ENCODE assay signal across 8 mouse cellular contexts in the genomic region with DNA sequence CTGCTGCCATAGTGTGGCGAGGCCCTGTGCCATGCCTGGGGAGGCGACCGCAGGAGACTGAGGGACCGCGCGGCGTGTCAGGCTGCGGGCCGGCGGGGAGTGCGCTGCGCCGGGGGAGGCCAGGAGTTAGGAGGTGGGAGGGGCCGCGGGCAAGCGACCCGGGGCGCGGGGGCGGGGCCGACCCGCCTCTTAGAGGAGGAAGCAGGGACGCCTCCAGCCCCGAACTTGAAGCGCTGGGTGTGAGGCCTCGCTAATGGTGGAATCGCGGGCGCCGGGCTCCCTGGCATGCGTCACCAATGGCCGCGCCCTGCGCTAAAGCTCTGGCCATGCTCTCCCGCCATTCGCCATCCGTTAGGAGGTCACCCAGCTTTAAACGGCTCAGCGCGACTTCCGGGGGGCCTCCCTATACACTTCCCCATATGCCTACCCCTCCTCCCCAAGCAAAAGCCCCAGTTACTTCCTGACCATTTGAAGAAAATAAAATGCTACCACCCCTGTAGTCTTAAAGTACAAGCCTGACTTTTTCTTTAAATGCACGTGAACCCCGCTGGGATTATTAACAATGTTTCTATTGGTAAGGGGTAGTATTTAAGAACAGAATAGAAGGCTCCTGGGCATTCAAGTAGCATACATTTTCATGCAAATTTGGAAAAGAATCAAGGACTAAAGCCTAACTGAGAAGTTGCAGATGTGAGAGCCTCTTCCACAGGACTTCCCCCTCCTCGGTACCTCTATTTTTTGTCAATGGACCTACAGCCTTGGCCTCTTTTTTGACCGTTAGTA. TPM values are rescaled to one million over a fixed set of nuclear protein-coding genes. Genes with fewer than 3 reads are reported as not detected.
A peak's percentile ranks its signal among the peaks of the same experiment; 100 is the strongest.
DNase-seq lines count a peak whose midpoint lies in the region; ATAC-seq and TF ChIP-seq lines count a peak whose summit lies in the region.

A gene (minus strand): TSS at position 344 of the 783 bp plus-strand sequence.

- no peaks in the 10 kb centered on the region for H3K27me3 ChIP-seq in MEL (ENCODE audit: control insufficient read depth in 1 of 2, insufficient read depth in 2 of 2, low read length in 2 of 2)
- H3K27me3 ChIP-seq in forebrain, embryonic 15.5 days = no peaks in the 10 kb centered on the region
- no peaks in the 10 kb centered on the region for H3K27me3 ChIP-seq in lung, postnatal 0 days (replicated peaks; ENCODE audit: insufficient read depth, low read length)

- H3K4me1 ChIP-seq in MEL (ENCODE audit: control insufficient read depth in 1 of 2, insufficient read depth in 2 of 2, low read length in 2 of 2) = peaks cover 9 to 24% of the 10 kb centered on the region in 2 experiments
- peaks cover 13% of the 10 kb centered on the region for H3K4me1 ChIP-seq in forebrain, embryonic 15.5 days
- no peaks in the 10 kb centered on the region; the same call in 1 of the 2 replicates for H3K4me1 ChIP-seq in lung, postnatal 0 days (ENCODE audit: insufficient read depth, low read depth, low read length)

- no peak for TF ChIP-seq RAD21 in MEL (IDR thresholded peaks at IDR 0.05; ENCODE audit: low read depth, low read length)

- peaks cover 0 to 22% of the 10 kb centered on the region in 2 experiments; a peak in 3 of 4 replicates for H3K36me3 ChIP-seq in MEL (ENCODE audit: control insufficient read depth in 1 of 2, insufficient read depth in 2 of 2, low read length in 2 of 2)
- H3K36me3 ChIP-seq in forebrain, embryonic 15.5 days = no peaks in the 10 kb centered on the region
- H3K36me3 ChIP-seq in lung, postnatal 0 days (ENCODE audit: insufficient read depth, low read length) = no peaks in the 10 kb centered on the region

- 17% methylated on average over 41 of the region's 45 CpGs for WGBS in forebrain, embryonic 15.5 days
- 18% methylated on average over 22 of the region's 45 CpGs for WGBS in lung, postnatal 0 days

- peaks cover 47% of the 10 kb centered on the region for H3K79me2 ChIP-seq in MEL (ENCODE audit: control insufficient read depth, insufficient read depth, low read length, poor library complexity)

- peak; percentile 45 to 70; a peak in 3 of 4 replicates for TF ChIP-seq POLR2A in MEL (IDR thresholded peaks at IDR 0.05; ENCODE audit: control insufficient read depth in 1 of 2, insufficient read depth in 1 of 2, low read depth in 1 of 2, low read length in 2 of 2, poor library complexity in 1 of 2)

- no peak for TF ChIP-seq CTCF in MEL (IDR thresholded peaks at IDR 0.05 in 2 of 3, conservative IDR thresholded peaks at IDR 0.05 in 1 of 3; ENCODE audit: control insufficient read depth in 1 of 3, insufficient read depth in 1 of 3, low read depth in 2 of 3, low read length in 3 of 3, poor library complexity in 1 of 3, severe bottlenecking in 1 of 3)
- no peak for TF ChIP-seq CTCF in layer of hippocampus, adult 2 months (conservative IDR thresholded peaks at IDR 0.05)
- no peak for TF ChIP-seq CTCF in lung, postnatal 0 days (IDR thresholded peaks at IDR 0.05)

- no peaks in the 10 kb centered on the region for H3K9me3 ChIP-seq in MEL (replicated peaks; ENCODE audit: insufficient read depth, low read length)
- H3K9me3 ChIP-seq in forebrain, embryonic 15.5 days = no peaks in the 10 kb centered on the region
- H3K9me3 ChIP-seq in lung, postnatal 0 days (ENCODE audit: low read length) = no peaks in the 10 kb centered on the region

- H3K4me2 ChIP-seq in forebrain, embryonic 15.5 days (replicated peaks) = peak within 1 kb of the TSS; percentile 46
- peak within 1 kb of the TSS; percentile 69 for H3K4me2 ChIP-seq in lung, postnatal 0 days (replicated peaks; ENCODE audit: low read depth, low read length)

- peak; percentile 91 for ATAC-seq in forebrain, embryonic 15.5 days (replicated peaks)
- ATAC-seq in lung, postnatal 0 days = peak; percentile 81

- intact Hi-C loops in heart, postnatal 25 days (cut with DNase I) = no loop called here

- peak; percentile 95 for DNase-seq in MEL (ENCODE audit: low read depth, low spot score)
- peak; percentile 48 for DNase-seq in c-Kit-positive CD71-positive TER-119-negative erythroid progenitor cells, embryonic 14.5 days (ENCODE audit: low read depth)
- peak; percentile 24 for DNase-seq in heart, postnatal 25 days (ENCODE audit: low spot score)
- DNase-seq in layer of hippocampus, adult 2 months (ENCODE audit: low spot score in 2 of 2) = peak; percentile 10 to 26
- DNase-seq in lung, postnatal 0 days (ENCODE audit: low spot score) = peak; percentile 76
- DNase-seq in ovary, postnatal 10 days (ENCODE audit: low spot score) = peak; percentile 36
- peak; percentile 73 for DNase-seq in thymus, postnatal 25 days

- H3K9ac ChIP-seq in MEL (ENCODE audit: control insufficient read depth, low read depth, low read length, poor library complexity, severe bottlenecking) = peak within 1 kb of the TSS; percentile 96
- peak within 1 kb of the TSS; percentile 75 for H3K9ac ChIP-seq in forebrain, embryonic 15.5 days (replicated peaks)
- peak within 1 kb of the TSS; percentile 34 for H3K9ac ChIP-seq in lung, postnatal 0 days (replicated peaks; ENCODE audit: low read depth)

- H3K27ac ChIP-seq in MEL (ENCODE audit: control insufficient read depth, low read depth, low read length) = peak within 1 kb of the TSS; percentile 91
- H3K27ac ChIP-seq in forebrain, embryonic 15.5 days (replicated peaks) = peak within 1 kb of the TSS; percentile 94
- peak within 1 kb of the TSS; percentile 84 for H3K27ac ChIP-seq in layer of hippocampus, adult 2 months
- H3K27ac ChIP-seq in lung, postnatal 0 days (ENCODE audit: low read length) = peak within 1 kb of the TSS; percentile 38

- peak in 1 of 2 experiments; percentile 69; a peak in 2 of 4 replicates for TF ChIP-seq EP300 in MEL (IDR thresholded peaks at IDR 0.05; ENCODE audit: low read depth in 1 of 2, low read length in 2 of 2)
- no peak for TF ChIP-seq EP300 in lung, postnatal 0 days (IDR thresholded peaks at IDR 0.05)

- peak within 1 kb of the TSS; percentile 59 to 95 for H3K4me3 ChIP-seq in MEL (ENCODE audit: control insufficient read depth in 1 of 2, insufficient read depth in 1 of 2, low read depth in 2 of 2, low read length in 2 of 2)
- peak within 1 kb of the TSS; percentile 66 for H3K4me3 ChIP-seq in forebrain, embryonic 15.5 days
- H3K4me3 ChIP-seq in layer of hippocampus, adult 2 months = peak within 1 kb of the TSS; percentile 64
- peak within 1 kb of the TSS; percentile 55 for H3K4me3 ChIP-seq in lung, postnatal 0 days (ENCODE audit: low read depth, low read length)

TF ChIP-seq in MEL, 35 proteins besides CTCF, POLR2A, EP300 and RAD21 (continues in another document):
- TF ChIP-seq TBP (IDR thresholded peaks at IDR 0.05; ENCODE audit: low read depth, low read length) = peak; percentile 67; the same call in 1 of the 2 replicates
- TF ChIP-seq POLR2AphosphoS2 (IDR thresholded peaks at IDR 0.05; ENCODE audit: low read length) = no peak
- no peak; the same call in 1 of the 2 replicates for TF ChIP-seq E2F4 (IDR thresholded peaks at IDR 0.05; ENCODE audit: borderline replicate concordance, low read depth, low read length)
- no peak; the same call in 1 of the 2 replicates for TF ChIP-seq ETS1 (IDR thresholded peaks at IDR 0.05; ENCODE audit: low read depth, low read length)
- no peak for TF ChIP-seq GABPA (IDR thresholded peaks at IDR 0.05; ENCODE audit: low read depth, low read length)
- no peak for TF ChIP-seq MAFK (IDR thresholded peaks at IDR 0.05; ENCODE audit: borderline replicate concordance, low read depth, low read length)
- TF ChIP-seq USF1 (IDR thresholded peaks at IDR 0.05; ENCODE audit: low read depth, low read length) = no peak
- no peak for TF ChIP-seq SMC3 (IDR thresholded peaks at IDR 0.05; ENCODE audit: low read depth, low read length)
- 0 out of 2 replicates have a peak, but pooled peaks have one; percentile 56 for TF ChIP-seq CHD1 (IDR thresholded peaks at IDR 0.05; ENCODE audit: low read depth, low read length)
- peak; percentile 68 for TF ChIP-seq MXI1 (IDR thresholded peaks at IDR 0.05; ENCODE audit: low read depth, low read length)
- peak; percentile 78 for TF ChIP-seq MYB (IDR thresholded peaks at IDR 0.05; ENCODE audit: low read depth, low read length)
- no peak for TF ChIP-seq POLR2AphosphoS5 (IDR thresholded peaks at IDR 0.05; ENCODE audit: borderline replicate concordance, low read depth, low read length)
- peak; percentile 85 for TF ChIP-seq MAX (IDR thresholded peaks at IDR 0.05; ENCODE audit: low read length)
- no peak for TF ChIP-seq MEF2A (IDR thresholded peaks at IDR 0.05; ENCODE audit: extremely low read depth, insufficient replicate concordance, low read depth, low read length, poor library complexity, severe bottlenecking)
- peak; percentile 87 for TF ChIP-seq MYC (IDR thresholded peaks at IDR 0.05; ENCODE audit: low read depth, low read length)
- TF ChIP-seq ZNF384 (IDR thresholded peaks at IDR 0.05; ENCODE audit: low read depth, low read length) = no peak
- TF ChIP-seq ZKSCAN1 (IDR thresholded peaks at IDR 0.05; ENCODE audit: low read depth, low read length) = no peak
- TF ChIP-seq BHLHE40 (IDR thresholded peaks at IDR 0.05; ENCODE audit: borderline replicate concordance, low read depth, low read length) = peak; percentile 35; the same call in 1 of the 2 replicates
- TF ChIP-seq UBTF (IDR thresholded peaks at IDR 0.05; ENCODE audit: borderline replicate concordance, insufficient read depth, low read depth, low read length) = no peak
- TF ChIP-seq MAZ (IDR thresholded peaks at IDR 0.05; ENCODE audit: low read depth, low read length) = peak; percentile 55; the same call in 1 of the 2 replicates
- no peak for TF ChIP-seq TAL1 (IDR thresholded peaks at IDR 0.05; ENCODE audit: low read length)
- TF ChIP-seq NRF1 (IDR thresholded peaks at IDR 0.05; ENCODE audit: insufficient read depth, low read depth, low read length, poor library complexity, severe bottlenecking) = 0 out of 2 replicates have a peak, but pooled peaks have one; percentile 36
- TF ChIP-seq TCF12 (IDR thresholded peaks at IDR 0.05; ENCODE audit: low read depth, low read length) = no peak; the same call in 1 of the 2 replicates
- TF ChIP-seq ZMIZ1 (IDR thresholded peaks at IDR 0.05; ENCODE audit: low read depth, low read length) = peak; percentile 63; the same call in 1 of the 2 replicates
- TF ChIP-seq GATA1 (IDR thresholded peaks at IDR 0.05; ENCODE audit: low read depth, low read length) = no peak
- peak; percentile 76 for TF ChIP-seq HCFC1 (IDR thresholded peaks at IDR 0.05; ENCODE audit: low read depth, low read length)

RNA-seq across cellular contexts. Expression of the gene that starts here (rescaled TPM):
- total RNA-seq in MEL (2012; rRNA removed) = 102 and 137 TPM in 2 replicates
- polyA plus RNA-seq in MEL (2012; ENCODE audit: insufficient read depth in 1 of 2, insufficient read length in 2 of 2, low read depth in 1 of 2, low replicate concordance in 2 of 2, missing spikeins in 1 of 2) = 100 to 1,000 TPM; 144 to 681 TPM
- polyA plus RNA-seq in forebrain, embryonic 15.5 days (2015; fragmentation: Nextera tagmentation; extraction: Ambion mirVana) = 113 and 115 TPM in 2 replicates
- total RNA-seq in heart, postnatal 25 days (2021) = 10 to 100 TPM; 27.8 to 39.6 TPM
- 100 to 1,000 TPM in 1 of 2 experiments, 10 to 100 TPM in 1; 80.3 to 111 TPM for total RNA-seq in layer of hippocampus, adult 2 months (2021)
- 52.8 and 55.8 TPM in 2 replicates for polyA plus RNA-seq in lung, postnatal 0 days (2015; fragmentation: Nextera tagmentation; extraction: Ambion mirVana)

Comparison
In these comparisons a context has a peak if more than half of its experiments do, and no peak if none do; other contexts are left out.
1. Peak in every context shown above with its lines: DNase-seq, ATAC-seq, H3K4me3 ChIP-seq and H3K27ac ChIP-seq.
2. DNase-seq: peak in every context shown above with its lines; median percentile 95 in MEL; 76 in lung, postnatal 0 days; 73 in thymus, postnatal 25 days; 48 in c-Kit-positive CD71-positive TER-119-negative erythroid progenitor cells, embryonic 14.5 days; 36 in ovary, postnatal 10 days; 24 in heart, postnatal 25 days; 18 in layer of hippocampus, adult 2 months.
3. H3K27ac ChIP-seq: peak in every context shown above with its lines; median percentile 94 in forebrain, embryonic 15.5 days; 91 in MEL; 84 in layer of hippocampus, adult 2 months; 38 in lung, postnatal 0 days.
4. H3K9ac ChIP-seq: peak in every context shown above with its lines; median percentile 96 in MEL; 75 in forebrain, embryonic 15.5 days; 34 in lung, postnatal 0 days.